Mouse (Mus musculus) left cerebral cortex, postnatal 36 days (tissue): Measurements from ENCODE around the gene Lypd4. TPM values are rescaled to one million over a fixed set of nuclear protein-coding genes. Genes with fewer than 3 reads are reported as not detected.

ENCODE experiments used
- total RNA-seq, 2 experiments: library from RNA; stranded (reverse); gene quantifications; 2 replicates each; pipeline ENCODE4 v1.2.3; 2021

Gene Lypd4
- total RNA-seq, 2 experiments from 2014 or later: not detected

Other genes with a start within 250 kb of the Lypd4 start
- 1 to 10 TPM in 1 of 2 experiments, under 1 TPM in 1; 0.32 to 1.3 TPM for gene Lypd3, start 233.4 kb downstream of the Lypd4 start, total RNA-seq
- not detected for gene Tex101, start 193.3 kb downstream of the Lypd4 start, total RNA-seq
- not detected for gene BC049730, start 160.7 kb downstream of the Lypd4 start, total RNA-seq
- not detected for gene Gm4763, start 143.0 kb downstream of the Lypd4 start, total RNA-seq
- not detected for gene Cd177, start 109.6 kb downstream of the Lypd4 start, total RNA-seq
- not detected for gene Ceacam10, start 92.7 kb downstream of the Lypd4 start, total RNA-seq
- gene Gm9844, start 7.7 kb downstream of the Lypd4 start, total RNA-seq: 1 to 10 TPM in 1 of 2 experiments, not detected in 1; 1.9 TPM
- gene Dmrtc2, start 116 bp upstream of the Lypd4 start, total RNA-seq: not detected
- gene Rps19, start 14.4 kb upstream of the Lypd4 start, total RNA-seq: 100 to 1,000 TPM; 456 to 499 TPM
- gene Cd79a, start 27.4 kb upstream of the Lypd4 start, total RNA-seq: under 1 TPM; 0.49 to 0.54 TPM
- gene Arhgef1, start 33.0 kb upstream of the Lypd4 start, total RNA-seq: 10 to 100 TPM; 58.2 to 98.5 TPM
- not detected for gene Gm4881, start 74.6 kb upstream of the Lypd4 start, total RNA-seq
- 100 to 1,000 TPM; 276 to 329 TPM for gene Rabac1, start 102.8 kb upstream of the Lypd4 start, total RNA-seq
- gene Atp1a3, start 136.0 kb upstream of the Lypd4 start, total RNA-seq: 1,000 to 10,000 TPM; 2,106 to 2,179 TPM
- gene Grik5, start 202.4 kb upstream of the Lypd4 start, total RNA-seq: 100 to 1,000 TPM; 225 to 248 TPM
- 10 to 100 TPM; 34.9 to 40.4 TPM for gene Zfp574, start 202.6 kb upstream of the Lypd4 start, total RNA-seq